Mouse (Mus musculus) lung, adult 18-20 months (tissue): ENCODE results near the gene Calr.
A peak's percentile ranks its signal among the peaks of the same experiment; 100 is the strongest.

ENCODE experiments used
- DNase-seq, 2 experiments: peaks; one replicate each; pipeline ENCODE4 v3.0.0; 2022; ENCODE audit warnings: mixed read lengths in 2 of 2

The Calr gene

GRCm38 (mm10) chr8:84846722-84847572 lies at the start of gene Calr:
Gene Calr, minus strand, starts transcription at chr8:84846934.
- peak; percentile 100 for DNase-seq

- DNase-seq, result no peak
Measured at GRCm38 (mm10) chr8:84895963-84896362, 49.2 kb upstream of the Calr start.

GRCm38 (mm10) chr8:84893709-84894134 lies 47.0 kb upstream of the Calr start, which contains the start of gene Gcdh:
Gene Gcdh, minus strand, starts transcription at chr8:84893921.
- DNase-seq, result peak; percentile 97 to 98

GRCm38 (mm10) chr8:84892993-84893708 lies 46.4 kb upstream of the Calr start:
- DNase-seq, result no peak

GRCm38 (mm10) chr8:84889141-84889540 lies 42.4 kb upstream of the Calr start:
- DNase-seq, result no peak

- no peak for DNase-seq
Measured at GRCm38 (mm10) chr8:84888280-84888679, 41.5 kb upstream of the Calr start.

GRCm38 (mm10) chr8:84884728-84885127 lies 38.0 kb upstream of the Calr start:
- DNase-seq, result no peak

- no peak for DNase-seq
Measured at GRCm38 (mm10) chr8:84878915-84879314, 32.2 kb upstream of the Calr start.

GRCm38 (mm10) chr8:84877297-84878035 lies 30.7 kb upstream of the Calr start:
- no peak for DNase-seq

GRCm38 (mm10) chr8:84874339-84874738 lies 27.6 kb upstream of the Calr start:
- DNase-seq, result no peak

- DNase-seq, result no peak
Measured at GRCm38 (mm10) chr8:84873016-84873415, 26.3 kb upstream of the Calr start.

- peak; percentile 41 to 44 for DNase-seq
Measured at GRCm38 (mm10) chr8:84872309-84872965, 25.7 kb upstream of the Calr start.

GRCm38 (mm10) chr8:84871376-84872308 lies 24.9 kb upstream of the Calr start, which contains the start of gene Syce2:
Gene Syce2, plus strand, starts transcription at chr8:84872111.
- peak; percentile 81 to 87 for DNase-seq

- peak; percentile 93 to 94 for DNase-seq
Measured at GRCm38 (mm10) chr8:84856864-84857441, 10.2 kb upstream of the Calr start, which contains the start of gene Farsa. Gene Farsa, plus strand, starts transcription at chr8:84856989.

GRCm38 (mm10) chr8:84856434-84856833 lies 9.7 kb upstream of the Calr start:
- no peak for DNase-seq

- peak in 1 of 2 experiments; percentile 20 for DNase-seq
Measured at GRCm38 (mm10) chr8:84847684-84848435, 1.1 kb upstream of the Calr start.

GRCm38 (mm10) chr8:84846094-84846721 lies 526 bp downstream of the Calr start:
- DNase-seq, result no peak

- DNase-seq, result peak; percentile 32 to 41
Measured at GRCm38 (mm10) chr8:84845355-84846093, 1.2 kb downstream of the Calr start.
